Mouse (Mus musculus) heart, adult 9 months (tissue): Measurements from ENCODE around the gene Gc.

Experiments used
- DNase-seq, 2 experiments: peaks; one replicate each; pipeline ENCODE4 v3.0.0; 2022; ENCODE audit warnings: low spot score in 2 of 2

The Gc gene

DNA sequence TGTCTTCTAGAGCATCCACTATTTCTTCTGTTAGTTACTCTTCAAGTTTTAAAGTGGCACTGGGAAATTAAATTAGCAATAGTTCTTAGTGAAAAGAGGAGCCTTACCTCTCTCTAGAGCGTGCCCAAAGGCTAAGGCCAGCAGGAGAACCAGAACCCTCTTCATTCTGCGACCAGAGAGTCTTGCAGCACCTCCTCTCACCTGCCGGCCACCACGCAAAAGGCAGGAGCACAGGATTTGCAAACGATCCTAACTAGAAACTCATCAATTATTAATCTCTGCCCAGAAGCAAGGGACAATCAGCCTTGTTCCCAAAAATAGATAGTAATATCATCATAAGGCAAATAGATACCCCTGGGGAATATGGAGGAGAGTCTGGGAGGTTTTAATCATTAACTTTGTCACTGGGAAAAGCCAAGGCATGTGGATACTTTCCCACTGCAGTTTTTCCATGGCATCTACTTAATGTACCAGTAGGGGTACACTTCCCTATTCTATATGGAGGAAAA is at the start of gene Gc:
TSS of gene Gc (minus strand) at position 345 of the 509 bp plus-strand sequence.
- no peak for DNase-seq

DNA sequence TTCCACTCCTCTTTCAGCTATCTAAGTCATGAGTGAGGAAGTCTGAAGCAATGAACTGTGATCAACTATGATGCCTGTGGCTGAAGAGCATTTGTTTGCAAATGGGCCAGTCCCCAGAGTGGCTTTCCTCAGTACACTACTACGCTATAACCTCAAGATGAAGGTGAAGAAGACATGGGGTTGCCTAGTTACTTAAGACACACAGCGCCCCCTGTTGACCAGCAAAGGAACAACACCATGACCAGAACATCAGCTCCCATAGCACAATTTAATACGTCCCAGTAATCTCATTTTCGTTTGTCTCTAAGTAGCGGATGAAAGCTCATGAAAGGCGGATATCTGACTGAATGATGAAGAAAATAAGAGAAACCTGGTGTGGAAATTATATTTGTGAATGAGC is 42.5 kb upstream of the Gc start:
- no peak for DNase-seq

DNA sequence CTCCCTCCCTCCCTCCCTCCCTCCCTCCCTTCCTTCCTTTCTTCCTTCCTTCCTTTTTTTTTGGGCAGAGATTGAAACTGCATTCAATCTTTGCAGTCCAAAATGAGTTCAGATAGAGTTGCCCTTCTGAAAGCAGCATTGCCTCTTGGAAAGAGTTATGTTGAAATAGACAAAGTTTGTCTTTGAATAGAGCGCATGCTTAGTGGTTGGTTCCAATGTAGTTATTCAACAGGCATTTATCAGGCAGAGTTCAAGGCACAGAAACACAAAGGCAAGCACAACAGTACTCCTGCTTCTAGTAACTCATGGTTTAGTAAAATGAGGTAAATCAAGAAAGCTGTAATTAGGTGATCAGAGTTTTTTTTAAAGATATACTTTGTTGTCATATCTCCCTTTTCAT is 34.9 kb upstream of the Gc start:
- no peak for DNase-seq

DNA sequence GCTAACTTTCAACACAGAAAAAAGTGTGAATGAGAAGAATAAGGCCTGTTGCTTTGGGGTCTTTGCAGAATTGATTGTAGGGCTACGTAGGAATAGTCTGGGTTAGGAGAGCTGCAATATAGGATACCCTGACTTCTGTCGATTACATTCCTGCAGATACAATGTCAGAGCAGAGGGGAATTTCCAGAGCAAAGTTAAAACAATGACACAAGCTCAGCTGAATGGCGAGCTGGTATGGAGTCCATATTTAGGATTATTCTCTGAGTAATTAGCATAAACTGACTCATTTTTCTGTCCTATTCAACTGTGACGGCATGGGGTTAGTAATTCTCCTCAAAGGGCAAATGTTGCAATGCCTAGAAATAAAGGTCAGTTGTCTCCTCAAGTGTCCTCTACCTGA is 12.8 kb upstream of the Gc start:
- DNase-seq, result no peak

DNA sequence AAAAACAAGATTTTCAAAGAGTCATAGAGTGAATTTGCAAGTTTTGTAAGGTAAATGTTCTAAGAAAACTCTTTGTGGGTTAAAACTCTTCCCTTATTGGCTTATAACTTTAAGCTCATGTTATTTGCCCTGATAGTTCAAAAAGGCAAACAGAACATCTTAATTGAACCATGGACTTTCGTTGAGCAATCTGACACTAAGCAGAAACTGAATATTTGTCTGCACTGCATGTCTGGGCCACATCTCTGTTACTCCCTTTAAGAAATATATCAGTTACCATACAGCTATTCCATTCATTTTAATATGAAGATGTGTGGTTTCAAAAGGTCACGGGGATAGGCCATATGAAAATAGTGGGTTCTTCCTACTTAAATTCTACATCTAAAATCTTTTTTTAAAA is 10.2 kb upstream of the Gc start:
- DNase-seq, result no peak

DNA sequence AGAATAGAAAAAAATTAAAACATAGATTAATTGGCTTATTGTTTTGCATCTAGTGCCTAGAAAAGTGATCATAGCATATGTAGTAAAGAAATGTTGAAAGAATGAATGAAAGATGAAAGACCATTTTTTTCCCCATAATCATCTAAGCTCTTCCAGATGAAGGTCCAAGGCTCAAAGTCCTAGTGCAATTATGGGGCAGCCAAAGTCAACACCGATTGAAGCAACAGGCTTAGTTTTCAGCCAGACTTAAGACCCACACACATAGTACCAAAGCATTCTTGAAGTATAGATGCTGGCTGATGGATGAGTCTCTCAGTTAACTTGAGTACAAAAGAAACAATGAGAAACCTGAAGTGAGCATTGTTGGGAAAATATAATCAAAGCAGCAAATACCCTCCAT is 9.3 kb upstream of the Gc start:
- no peak for DNase-seq

DNA sequence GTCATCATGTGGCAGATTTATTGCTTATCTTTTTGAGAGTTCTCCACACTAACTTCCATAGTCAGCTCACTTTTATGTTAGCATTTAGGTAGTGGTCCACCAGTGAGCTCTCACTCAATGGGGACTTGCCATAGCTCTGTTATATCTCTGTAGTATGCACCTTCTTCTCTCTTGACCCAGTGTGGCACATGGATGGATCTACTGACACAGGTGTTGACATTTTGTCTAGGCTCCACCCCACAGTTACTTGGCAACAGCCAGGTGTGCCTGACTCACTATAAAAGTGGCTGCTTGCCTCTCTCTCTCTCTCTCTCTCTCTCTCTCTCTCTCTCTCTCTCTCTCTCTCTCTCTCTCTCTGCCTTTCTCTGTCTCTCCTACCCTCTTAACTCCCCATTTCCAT is 8.6 kb upstream of the Gc start:
- no peak for DNase-seq

DNA sequence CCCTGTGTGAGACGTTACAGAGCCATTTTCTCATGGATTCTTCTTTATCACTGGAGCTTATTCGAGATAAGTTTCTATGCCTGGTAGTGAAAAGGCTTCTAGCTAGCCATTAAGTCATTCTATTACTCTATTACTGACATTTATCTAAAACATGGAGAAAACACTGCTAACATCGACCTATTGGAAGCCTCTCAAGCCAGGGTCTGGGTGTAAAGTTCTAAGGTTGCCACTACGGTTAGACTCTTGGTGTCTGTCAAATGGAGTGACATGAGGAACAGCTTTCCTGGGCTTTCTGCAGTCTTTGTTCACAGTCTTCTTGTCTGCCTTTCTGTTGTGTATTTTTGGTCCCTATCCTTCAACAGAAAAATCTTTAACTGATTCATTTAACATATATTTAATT is 4.1 kb upstream of the Gc start:
- DNase-seq, result no peak

DNA sequence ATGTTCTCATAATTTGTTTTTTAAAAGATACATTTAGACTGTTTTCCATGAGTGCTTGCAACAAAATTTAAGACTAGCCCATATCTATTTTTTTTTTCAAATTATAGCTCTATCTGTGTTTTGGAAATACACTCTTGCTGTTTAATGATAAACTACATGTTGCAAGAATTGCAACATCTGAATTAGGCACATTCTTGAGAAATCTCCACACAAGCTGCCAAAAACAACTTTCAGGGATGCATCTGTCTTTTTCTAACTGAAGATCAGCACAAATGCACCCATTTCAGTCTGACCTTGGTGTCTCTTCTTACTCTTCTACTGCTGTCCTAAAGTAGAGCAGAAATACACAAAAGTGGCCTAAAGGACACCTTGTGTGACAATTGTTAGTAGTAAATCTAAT is 1.9 kb upstream of the Gc start:
- DNase-seq, result no peak

DNA sequence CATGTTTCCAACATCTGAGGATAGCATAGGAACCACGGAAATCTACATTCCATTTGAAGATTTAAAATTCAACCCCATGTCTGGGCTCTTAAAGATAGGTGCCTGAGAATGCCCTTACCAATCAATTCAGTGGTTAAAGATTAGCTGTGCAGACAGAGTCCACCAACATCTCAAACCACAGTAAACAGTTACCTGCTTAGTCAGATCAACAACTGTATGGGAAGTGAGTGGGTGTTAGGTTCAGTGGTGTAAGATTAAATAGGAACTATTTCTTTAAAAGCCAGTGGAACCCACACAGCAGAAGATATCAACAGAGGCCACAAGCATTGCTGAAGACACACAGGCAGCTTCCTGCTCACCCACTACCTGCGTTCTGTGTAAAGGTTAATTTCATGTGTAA is 1.3 kb upstream of the Gc start:
- DNase-seq, result no peak

DNA sequence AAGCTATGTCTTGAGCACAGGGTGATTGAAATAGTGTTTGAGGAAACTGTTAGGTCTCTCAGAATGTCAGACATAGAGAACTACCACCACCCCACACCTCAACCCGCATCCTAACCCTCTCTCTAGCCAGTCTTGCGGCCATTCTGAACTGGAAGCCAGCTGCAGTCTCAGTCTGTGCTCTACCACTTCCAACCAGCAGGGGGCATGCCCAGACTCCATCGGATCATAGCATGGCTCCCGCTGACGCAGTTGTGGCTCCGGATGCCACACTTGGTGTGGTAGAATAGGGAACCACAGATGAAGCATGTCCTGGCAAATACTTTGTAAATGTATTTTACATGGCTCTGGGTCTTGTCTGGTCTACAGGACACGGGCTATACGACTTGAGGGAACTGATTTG is 2.2 kb downstream of the Gc start:
- no peak for DNase-seq

DNA sequence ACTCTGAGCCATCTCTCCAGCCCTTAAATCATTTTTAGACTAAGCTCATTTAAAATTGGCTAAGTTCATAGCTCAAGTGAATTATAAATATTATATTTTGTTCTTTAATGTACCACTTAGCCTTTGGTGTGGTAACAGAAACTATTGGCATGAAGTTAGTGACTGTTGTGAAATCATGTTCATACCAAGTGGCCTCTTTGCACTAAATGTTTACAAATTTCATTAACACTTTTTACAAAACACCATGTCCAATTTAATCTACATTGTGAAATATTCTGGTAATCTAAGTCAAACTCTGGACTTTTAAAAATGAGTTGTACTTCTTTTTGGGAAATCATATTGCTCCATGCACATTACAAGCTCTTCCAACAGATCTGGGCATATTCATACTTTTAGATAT is 6.9 kb downstream of the Gc start:
- no peak for DNase-seq

DNA sequence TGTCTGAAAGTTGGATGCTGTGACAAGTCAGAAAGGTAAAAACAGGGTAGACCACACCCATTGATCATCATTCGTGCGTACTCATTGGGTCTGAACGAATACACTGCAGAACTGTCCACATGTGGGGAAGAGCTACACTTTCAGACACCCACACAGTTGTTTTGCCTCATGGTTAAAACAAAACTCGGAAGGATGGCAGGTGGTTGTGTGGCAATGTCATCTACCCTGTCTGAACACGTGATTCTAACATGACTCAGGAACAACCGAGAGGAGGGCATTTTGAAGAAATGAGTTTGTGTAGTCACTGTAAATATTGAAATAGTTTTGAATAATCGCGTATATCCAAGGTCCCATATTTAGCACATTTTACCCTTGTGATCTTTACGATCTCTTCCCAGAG is 8.4 kb downstream of the Gc start:
- no peak for DNase-seq

DNA sequence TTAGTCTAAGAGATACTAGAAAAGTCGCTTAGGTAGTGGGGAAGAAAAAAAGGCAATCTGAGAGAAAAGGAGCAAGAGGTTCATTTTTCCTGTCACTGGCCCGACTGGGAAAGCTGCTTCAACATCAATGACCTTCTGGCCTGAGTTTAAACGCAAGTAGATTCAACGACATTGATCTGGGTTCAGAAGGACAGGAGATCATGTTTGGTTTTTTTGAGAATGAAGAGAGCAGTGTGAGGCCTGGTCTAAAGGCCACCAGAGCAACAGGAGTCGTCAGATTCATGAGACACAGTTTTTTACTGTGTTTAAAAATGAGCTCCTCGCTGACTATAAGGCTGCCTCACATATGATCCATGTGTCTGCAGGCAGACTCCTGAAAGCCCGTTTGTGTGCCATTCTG is 9.7 kb downstream of the Gc start:
- DNase-seq, result no peak

DNA sequence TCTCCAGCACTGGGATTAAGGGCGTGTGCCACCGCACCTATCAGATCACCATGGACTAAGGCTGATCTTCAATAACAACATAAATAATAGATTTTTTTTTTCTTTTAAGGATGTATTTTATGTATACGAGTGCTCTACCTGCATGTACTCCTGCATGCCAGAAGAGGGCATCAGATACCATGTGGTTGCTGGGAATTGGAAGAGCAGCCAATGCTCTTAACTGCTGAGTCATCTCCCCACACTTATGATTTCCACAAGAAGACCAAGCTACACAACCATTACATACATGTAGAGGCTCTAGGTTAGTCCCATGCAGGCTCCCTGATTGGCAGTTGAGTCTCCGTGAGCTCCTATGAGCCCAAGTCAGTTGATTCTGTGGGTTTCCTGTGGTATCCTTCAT is 13.3 kb downstream of the Gc start:
- DNase-seq, result no peak

DNA sequence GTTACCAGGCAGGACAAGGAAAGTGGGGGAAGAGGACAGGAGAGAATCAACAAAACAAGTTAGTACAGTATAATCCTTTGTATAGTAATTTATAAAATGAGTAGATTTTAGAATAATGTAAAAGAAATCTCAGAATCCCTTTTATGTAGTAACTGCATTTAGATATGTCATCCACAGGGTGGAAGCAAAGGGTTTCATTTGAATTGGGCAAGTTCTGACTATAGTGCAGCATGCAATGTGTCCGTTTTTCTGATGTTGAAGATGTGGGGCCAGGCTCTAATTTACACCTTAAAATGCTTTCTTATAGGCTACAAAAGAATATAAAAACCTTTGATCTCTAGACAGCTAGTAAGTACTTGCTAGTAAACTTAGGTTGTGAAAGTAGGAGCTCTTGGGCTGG is 46.2 kb downstream of the Gc start:
- no peak for DNase-seq

DNA sequence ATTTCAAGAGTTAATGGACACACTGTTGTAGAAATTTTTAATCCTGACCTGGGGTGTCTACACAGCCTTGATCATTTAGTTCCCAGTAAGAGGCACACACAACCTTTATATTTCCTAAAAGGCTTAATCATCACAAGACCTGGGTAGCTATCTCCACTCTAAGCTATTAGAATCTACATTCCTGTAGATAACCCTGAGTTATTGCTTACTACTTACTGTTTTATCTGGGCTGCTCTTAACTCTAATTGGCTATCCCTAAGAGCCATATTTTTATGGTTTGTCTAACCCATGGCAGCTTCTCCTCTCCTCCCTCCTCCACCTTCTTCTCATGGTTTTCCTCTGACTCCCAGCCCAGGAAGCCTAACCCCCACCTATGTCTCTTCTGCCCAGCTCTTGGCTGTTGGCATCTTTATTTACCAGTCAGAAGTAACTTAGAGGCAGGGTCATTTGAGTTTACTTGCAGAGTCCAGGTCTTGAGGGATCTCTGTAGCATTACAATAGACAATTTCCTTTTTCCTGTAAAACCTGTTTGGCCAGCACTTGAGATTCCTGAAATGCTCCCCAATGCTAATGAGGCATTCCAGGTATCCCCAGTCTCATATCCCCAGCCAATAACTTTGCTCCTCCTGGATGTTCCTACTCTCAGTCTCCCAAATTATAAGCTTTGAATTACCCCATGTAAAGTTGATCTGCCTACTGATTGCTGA is 50.2 kb downstream of the Gc start:
- no peak for DNase-seq

DNA sequence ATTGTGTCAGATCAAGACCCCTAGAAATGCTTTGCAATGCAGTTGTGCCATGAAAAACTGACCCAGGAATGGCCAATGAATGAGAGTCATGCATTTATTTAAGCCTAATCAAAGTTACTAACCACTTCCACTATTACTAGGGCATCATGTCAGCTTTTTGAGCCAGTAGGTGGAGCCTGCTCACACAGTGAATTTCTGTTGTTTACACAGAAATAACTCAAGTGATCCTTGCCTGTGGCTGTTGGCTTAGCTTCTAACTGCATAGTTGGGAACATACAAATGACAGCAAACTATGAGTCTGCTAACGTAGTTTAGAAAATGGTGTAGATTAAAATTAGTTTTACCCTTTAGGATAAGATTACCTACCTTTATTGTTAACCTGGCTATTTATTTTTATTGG is 52.6 kb downstream of the Gc start:
- DNase-seq, result no peak

DNA sequence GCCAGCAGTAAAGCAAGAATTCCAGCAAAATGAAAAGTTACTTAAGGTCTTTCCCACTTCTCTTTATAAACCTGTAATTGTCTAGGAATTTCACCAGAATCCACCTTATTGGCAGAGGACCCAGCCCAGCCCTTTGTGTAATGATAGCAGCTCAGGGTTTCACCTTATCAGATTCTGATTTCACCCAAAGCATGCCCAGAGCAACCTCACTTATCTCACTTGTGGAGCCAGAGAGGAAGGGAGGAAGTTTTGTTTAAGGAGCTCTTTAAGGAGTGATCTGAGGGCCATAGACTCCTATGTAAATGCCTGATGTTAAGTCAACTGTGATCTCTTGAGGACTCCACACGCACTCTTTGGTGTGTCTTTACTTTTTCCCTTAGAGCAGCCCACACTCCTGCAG is 67.3 kb downstream of the Gc start:
- DNase-seq, result no peak

DNA sequence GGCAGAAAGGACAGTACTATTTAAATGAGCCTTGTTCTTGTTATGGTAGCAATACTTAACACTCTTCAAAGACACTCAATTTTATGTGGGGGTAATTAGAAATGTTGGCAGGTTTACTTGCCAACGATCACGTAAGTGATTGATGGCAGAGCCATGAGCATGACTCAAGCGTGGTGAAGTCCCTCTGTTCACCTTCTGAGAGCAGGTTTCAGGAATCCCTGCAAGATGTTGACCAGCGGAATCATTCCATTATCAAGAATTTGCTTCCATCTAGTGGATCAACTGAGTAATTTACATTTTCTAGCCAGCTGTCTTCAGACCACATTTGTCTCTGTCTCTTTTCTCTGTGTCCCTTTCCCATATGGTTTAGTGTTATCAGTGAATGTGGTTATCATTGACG is 73.5 kb downstream of the Gc start:
- peak in 1 of 2 experiments; percentile 4 for DNase-seq

DNA sequence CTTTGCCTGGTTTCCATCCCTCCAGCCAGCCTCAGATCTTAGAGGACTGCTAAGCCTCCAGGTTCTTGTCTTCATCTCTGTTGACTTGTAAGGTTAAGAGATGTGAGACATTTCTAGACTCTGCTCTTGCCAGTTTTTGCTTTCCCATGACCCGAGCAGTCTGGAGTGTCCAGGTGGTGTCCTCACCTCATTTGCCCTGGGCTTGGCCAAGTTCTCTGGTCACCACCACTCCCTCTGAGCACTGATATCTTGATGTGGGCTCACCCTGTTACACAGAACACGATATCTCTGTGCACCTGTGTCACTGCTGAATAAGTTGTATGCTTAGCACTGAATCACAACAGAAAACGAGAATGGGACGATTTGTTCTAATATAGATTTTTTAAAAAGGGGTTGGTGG is 76.4 kb downstream of the Gc start:
- no peak for DNase-seq

DNA sequence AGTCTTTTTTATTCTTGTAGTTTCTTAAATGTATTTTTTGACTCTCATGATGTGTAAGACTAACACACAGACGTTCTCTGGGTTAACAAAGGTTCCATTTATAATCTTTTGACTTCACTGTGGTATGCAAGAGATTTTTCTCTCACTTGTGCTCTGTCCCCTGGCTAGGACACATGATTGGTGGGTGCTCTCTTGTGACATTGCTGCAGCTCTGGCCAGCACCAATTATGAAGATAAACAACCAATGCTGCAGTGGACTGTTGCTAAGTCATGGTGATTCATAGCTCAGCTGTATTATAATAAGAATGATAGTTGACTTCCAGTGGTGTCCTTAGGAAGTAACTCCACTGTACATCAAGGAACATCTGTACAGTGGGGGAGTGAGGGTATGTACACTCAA is 87.6 kb downstream of the Gc start:
- no peak for DNase-seq

DNA sequence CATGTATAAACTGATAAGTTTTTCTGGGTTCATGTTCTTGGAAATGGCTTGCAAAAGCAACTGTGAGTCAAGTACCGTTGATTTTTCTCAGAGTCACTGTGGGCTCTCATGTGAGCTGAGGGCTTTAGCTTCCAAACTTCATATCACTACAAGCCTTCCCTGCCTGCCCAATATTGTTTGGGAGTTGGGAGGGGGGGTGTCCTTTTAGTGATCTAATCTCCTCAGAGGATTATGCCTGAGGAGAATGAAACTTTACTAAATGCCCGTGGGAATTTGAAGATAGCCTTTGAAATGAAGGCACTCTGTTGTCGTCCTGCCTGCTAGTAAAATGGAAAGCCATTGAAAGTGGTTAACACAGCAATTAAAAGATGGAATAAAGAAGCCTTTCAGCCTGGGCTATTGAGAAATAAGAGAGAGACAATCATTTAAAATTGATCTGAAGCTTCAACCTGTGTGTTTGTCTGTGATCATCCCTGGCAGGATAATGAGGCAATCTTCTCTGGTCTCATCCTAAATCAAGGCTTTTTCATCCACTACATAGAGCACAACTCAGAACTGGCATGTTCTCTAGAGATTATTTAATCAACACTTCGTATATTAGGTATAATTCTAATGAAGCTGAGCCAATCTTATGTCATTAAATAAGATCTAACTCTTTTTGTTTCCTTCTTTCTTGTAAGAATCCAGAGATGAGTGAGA is 89.5 kb downstream of the Gc start:
- DNase-seq, result no peak
